Mouse (Mus musculus) left cerebral cortex, adult 9 months (tissue): ENCODE results near the gene Timm17a.

Experiments used
- DNase-seq, 2 experiments: peaks; one replicate each; pipeline ENCODE4 v3.0.0; 2022; ENCODE audit warnings: low spot score in 2 of 2

The Timm17a gene

GRCm38 (mm10) chr1:135313284-135314031, at the start of gene Timm17a:
TSS of gene Timm17a (minus strand) at chr1:135313778.
- peak; percentile 87 to 95 for DNase-seq

DNA sequence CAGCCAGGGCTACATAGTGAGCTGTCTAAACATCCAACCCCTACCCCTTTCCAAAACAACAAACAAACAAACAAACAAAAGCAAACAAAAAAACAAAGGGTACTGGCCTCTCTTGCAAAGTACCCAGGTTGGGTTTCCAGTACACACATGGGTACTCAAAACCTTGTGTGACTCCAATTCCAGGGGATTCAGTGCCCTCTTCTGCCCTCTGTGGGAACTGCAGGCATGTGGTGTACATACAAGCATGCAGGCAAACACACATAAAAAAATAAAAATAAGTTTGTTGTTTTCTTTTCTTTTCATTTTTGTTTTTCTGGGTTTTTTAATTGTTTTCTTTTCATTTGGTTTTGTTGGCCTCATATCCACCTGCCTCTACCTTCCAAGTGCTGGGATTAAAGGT, 48.5 kb upstream of the Timm17a start:
- no peak for DNase-seq

- DNase-seq, result no peak
These were observed 47.9 kb upstream of the Timm17a start for GRCm38 (mm10) chr1:135361491-135361890.

- no peak for DNase-seq
These were observed 45.5 kb upstream of the Timm17a start for GRCm38 (mm10) chr1:135359071-135359470.

DNA sequence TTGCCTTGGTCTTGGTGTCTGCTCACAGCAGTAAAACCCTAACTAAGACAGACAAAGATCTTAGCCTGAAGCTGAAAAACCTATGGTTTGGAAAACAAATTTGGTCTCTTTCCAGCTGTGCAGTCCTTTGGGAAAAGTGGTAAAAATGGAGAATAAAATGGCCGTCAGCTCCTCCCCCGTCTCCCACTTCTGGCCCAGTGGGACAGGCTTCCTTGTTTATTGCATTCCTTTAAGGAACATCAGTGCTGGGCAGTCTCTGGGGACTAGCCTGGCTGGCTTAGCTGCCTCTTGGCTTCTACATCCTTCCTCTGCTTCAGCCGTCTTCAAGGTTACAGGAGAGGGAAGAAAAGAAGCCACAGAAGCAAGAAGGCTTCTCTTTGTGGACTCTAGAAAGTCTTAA, 38.4 kb upstream of the Timm17a start:
- DNase-seq, result no peak

- DNase-seq, result peak in 1 of 2 experiments; percentile 44
These were observed 34.1 kb upstream of the Timm17a start for GRCm38 (mm10) chr1:135347498-135348169.

- DNase-seq, result no peak
These were observed 33.3 kb upstream of the Timm17a start for GRCm38 (mm10) chr1:135346891-135347290.

- DNase-seq, result no peak
These were observed 30.4 kb upstream of the Timm17a start for GRCm38 (mm10) chr1:135344026-135344425.

DNA sequence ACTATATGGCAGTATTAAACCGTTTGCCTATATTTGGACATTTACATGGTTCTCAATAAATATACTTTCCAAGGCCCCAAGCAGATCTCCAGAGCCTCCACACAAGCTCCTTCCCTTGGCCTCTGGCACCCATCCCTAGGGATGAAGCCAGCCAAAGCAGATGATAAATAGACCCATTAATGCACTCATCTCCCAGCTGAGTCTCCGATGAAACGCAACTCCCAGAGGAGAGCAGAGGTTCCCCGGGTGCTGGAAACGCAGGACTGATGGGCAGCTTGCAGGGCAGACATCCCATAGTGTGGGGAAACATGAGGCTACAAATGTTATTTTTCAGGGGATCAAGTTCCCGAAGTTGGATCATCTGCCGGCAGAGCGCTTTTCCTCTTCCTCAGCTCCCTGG, 28.4 kb upstream of the Timm17a start:
- no peak for DNase-seq

DNA sequence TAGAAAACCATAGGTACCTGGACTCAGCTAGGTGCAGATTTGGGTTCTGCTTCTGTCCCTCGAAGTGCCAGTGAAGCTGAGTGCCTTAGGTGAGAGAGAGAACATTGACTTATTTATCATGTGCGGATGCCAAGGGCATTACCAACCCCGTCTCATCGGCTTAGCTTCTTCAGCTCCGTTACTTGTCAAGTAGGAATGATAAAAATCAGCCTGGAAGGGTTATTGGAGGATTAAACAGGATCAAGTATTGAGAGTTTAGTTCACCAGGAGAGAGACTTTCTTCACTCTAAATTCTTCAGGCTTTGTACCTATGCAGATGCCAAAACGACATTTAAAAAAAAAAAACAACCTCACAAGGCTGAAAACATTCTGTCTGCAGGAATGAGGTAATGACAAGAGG, 17.0 kb upstream of the Timm17a start:
- no peak for DNase-seq

GRCm38 (mm10) chr1:135328368-135328767, 14.8 kb upstream of the Timm17a start:
- peak in 1 of 2 experiments; percentile 6 for DNase-seq

- no peak for DNase-seq
These were observed 12.4 kb upstream of the Timm17a start for GRCm38 (mm10) chr1:135325934-135326333.

- no peak for DNase-seq
These were observed 11.0 kb upstream of the Timm17a start, which contains the start of gene Lmod1 for GRCm38 (mm10) chr1:135324571-135324970. TSS of gene Lmod1 (plus strand) at chr1:135324807.

- DNase-seq, result no peak
These were observed 9.9 kb upstream of the Timm17a start for GRCm38 (mm10) chr1:135323367-135323901.

DNA sequence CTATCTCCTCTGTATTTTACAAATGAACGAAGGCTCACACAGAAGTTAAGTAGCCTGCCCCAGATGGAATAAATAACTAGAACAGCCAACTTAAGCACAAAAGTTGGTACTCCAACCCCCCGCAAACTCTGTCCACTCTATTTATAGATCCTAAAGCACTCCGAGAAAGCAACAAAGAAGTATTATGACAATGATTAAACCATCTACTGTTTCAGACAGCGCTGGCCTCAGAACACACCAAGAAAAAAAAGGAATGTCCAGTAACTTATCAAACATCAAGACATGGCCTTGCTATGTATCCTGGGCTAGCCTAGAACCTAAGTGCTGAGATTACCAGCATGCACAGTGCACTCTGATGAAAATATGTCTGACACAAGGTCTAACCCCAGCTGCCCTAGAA, 1.4 kb downstream of the Timm17a start:
- DNase-seq, result no peak

DNA sequence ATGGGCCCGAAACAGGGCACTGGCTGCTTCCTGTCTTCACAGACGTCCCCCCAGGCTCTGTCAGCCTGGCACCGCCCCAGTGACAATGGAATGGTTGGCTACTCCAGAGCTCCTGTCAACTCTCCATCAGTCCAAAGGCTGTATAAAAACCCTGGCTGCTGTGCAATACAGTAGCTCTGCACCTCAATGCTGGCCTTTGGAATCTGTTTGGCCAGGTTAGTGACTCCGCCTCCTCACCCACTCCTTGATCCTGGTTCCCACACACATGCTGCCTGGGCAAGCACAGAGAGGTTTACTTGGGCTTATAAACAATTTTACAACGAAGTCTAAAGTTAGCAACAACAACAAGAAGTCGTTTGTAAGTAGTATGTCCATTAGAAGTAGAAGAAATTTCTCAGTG, 2.2 kb downstream of the Timm17a start:
- DNase-seq, result no peak

- DNase-seq, result no peak
These were observed 22.7 kb downstream of the Timm17a start for GRCm38 (mm10) chr1:135290908-135291307.

- no peak for DNase-seq
These were observed 27.3 kb downstream of the Timm17a start for GRCm38 (mm10) chr1:135286311-135286710.

DNA sequence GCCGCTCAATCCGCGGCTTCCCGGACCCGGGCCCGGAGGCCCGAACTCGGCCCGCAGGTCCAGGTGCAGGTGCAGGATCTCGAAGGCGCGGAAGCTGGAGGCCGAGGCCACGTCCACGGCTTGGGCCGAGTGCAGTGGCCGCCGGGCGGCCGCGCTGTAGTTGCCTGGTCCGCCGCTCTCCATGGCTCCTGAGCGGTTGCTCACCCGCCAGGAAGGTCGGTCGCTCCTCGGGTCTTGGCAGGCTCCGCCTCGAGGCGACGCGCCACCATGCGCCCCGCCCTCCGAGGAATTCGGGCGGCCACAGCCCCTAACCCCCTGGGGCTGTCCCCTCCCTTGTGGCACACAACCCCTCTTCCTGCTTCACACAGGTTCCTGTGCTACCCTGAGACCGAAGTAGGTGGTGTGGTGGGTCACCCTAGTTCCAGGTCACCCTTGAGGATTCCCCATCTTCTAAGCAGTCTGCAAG, 29.7 kb downstream of the Timm17a start, which contains the start of gene Rnpep:
Rnpep (minus strand) TSS at position 259 of the 466 bp plus-strand sequence.
- DNase-seq, result peak; percentile 18 to 65

GRCm38 (mm10) chr1:135283287-135283825, 30.2 kb downstream of the Timm17a start:
- no peak for DNase-seq

DNA sequence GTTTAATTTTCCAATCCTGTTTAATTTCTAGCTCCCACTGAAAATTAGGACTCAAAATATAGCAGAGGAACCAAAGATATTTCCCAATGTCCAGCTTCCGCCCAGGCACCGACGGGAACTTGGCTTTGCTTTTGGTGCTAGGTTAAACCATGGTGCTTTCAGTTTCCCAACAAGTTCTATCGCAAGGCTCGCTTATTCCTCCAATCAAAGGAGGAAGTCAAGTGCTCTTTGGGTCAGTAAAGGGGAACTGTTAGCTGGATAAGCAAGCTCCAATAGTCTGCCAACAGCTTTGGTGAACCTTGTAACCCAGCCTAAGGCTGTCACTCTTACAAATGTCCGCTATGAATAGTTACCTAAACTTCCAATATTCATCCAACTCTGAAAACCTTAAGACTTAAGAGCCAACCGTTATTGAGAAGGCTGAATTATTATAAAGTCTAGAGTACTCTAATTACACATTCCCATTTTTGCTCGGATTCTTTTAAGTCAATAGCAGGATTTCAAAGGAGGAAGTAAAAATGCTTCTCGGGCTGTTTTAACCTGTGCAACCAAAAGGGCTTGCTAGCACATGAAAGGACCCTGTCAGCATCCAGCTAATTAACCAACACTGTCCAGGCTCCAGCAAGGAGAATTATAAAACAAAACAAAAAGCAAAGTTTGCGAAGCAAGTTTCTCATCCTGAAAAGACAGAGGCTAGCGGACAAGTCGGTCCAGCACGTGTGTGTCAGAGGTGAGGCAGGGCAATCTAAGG, 30.9 kb downstream of the Timm17a start:
- no peak for DNase-seq

GRCm38 (mm10) chr1:135281841-135282240, 31.7 kb downstream of the Timm17a start:
- DNase-seq, result no peak
